Mouse (Mus musculus): ENCODE results near the gene Mest. TPM values are rescaled to one million over a fixed set of nuclear protein-coding genes. Genes with fewer than 3 reads are reported as not detected.

Gene Mest
- polyA plus RNA-seq, 1 experiment from 2014 or later, result 3,213 TPM

MicroRNAs within 50 kb of the gene (microRNA counts, 519-probe panel; counts per million panel counts)
- microRNA mmu-miR-335-3p (6,025 counts per million, percentile 58 among the panel's probes with 10 or more counts), microRNA mmu-miR-335-5p (9,859 counts per million, percentile 98 among the panel's probes with 10 or more counts)

Small RNA genes within 50 kb of the gene (microRNA-seq; reads per million reads assigned to microRNA genes)
- 197,398 reads per million, percentile 100 among the genes with 10 or more reads in this experiment for gene Mir335

Other genes with a start within 250 kb of the Mest start
- gene Tmem209, start 213.8 kb upstream of the Mest start, polyA plus RNA-seq (2016; fragmentation: Nextera tagmentation; extraction: Ambion mirVana), result 38.2 and 41.1 TPM in 2 replicates
- gene Ssmem1, start 213.7 kb upstream of the Mest start, polyA plus RNA-seq (2016; fragmentation: Nextera tagmentation; extraction: Ambion mirVana), result 0.16 TPM in 1 of 2 replicates, not detected in the other
- 17.8 and 29.1 TPM in 2 replicates for gene Cpa2, start 182.0 kb upstream of the Mest start, polyA plus RNA-seq (2016; fragmentation: Nextera tagmentation; extraction: Ambion mirVana)
- 1.2 and 1.7 TPM in 2 replicates for gene Cpa4, start 155.2 kb upstream of the Mest start, polyA plus RNA-seq (2016; fragmentation: Nextera tagmentation; extraction: Ambion mirVana)
- 0.97 and 2.1 TPM in 2 replicates for gene Cpa5, start 112.5 kb upstream of the Mest start, polyA plus RNA-seq (2016; fragmentation: Nextera tagmentation; extraction: Ambion mirVana)
- 3.9 and 4.3 TPM in 2 replicates for gene Cpa1, start 84.3 kb upstream of the Mest start, polyA plus RNA-seq (2016; fragmentation: Nextera tagmentation; extraction: Ambion mirVana)
- 12.5 and 15.3 TPM in 2 replicates for gene Cep41, start 29.8 kb upstream of the Mest start, polyA plus RNA-seq (2016; fragmentation: Nextera tagmentation; extraction: Ambion mirVana)
- gene Copg2, start 173.2 kb downstream of the Mest start, polyA plus RNA-seq (2016; fragmentation: Nextera tagmentation; extraction: Ambion mirVana), result 18.6 and 27.7 TPM in 2 replicates
- not detected in 2 replicates for gene Tsga13, start 192.0 kb downstream of the Mest start, polyA plus RNA-seq (2016; fragmentation: Nextera tagmentation; extraction: Ambion mirVana)
- gene Klf14, start 235.5 kb downstream of the Mest start, polyA plus RNA-seq (2016; fragmentation: Nextera tagmentation; extraction: Ambion mirVana), result 1.6 and 2.0 TPM in 2 replicates